Comparison of ENCODE assay signal across 8 mouse cellular contexts in genomic region chr11:69994401-69995090, GRCm38 (mm10). TPM values are rescaled to one million over a fixed set of nuclear protein-coding genes. Genes with fewer than 3 reads are reported as not detected.
DNase-seq lines count a peak whose midpoint lies in the region; ATAC-seq and TF ChIP-seq lines count a peak whose summit lies in the region.

No protein-coding gene starts in this region.

- H3K4me2 ChIP-seq in intestine, embryonic 14.5 days (ENCODE audit: low read length) = peak overlapping the region; percentile 38; the same call in 1 of the 2 replicates
- no peak overlapping the region for H3K4me2 ChIP-seq in intestine, embryonic 16.5 days (ENCODE audit: low read depth, low read length)
- peak overlapping the region; percentile 67; the same call in 1 of the 2 replicates for H3K4me2 ChIP-seq in forebrain, embryonic 13.5 days
- peak overlapping the region; percentile 91 for H3K4me2 ChIP-seq in liver, embryonic 16.5 days (ENCODE audit: low read depth, low read length)

- H3K4me3 ChIP-seq in intestine, embryonic 14.5 days (ENCODE audit: low read depth, low read length) = 0 out of 2 replicates have a peak overlapping the region, but pooled peaks have one; percentile 77
- no peak overlapping the region for H3K4me3 ChIP-seq in intestine, embryonic 16.5 days (ENCODE audit: low read length)
- peak overlapping the region in 1 of 2 experiments; percentile 22; a peak in 1 of 4 replicates for H3K4me3 ChIP-seq in MEL (ENCODE audit: control insufficient read depth in 1 of 2, insufficient read depth in 1 of 2, low read depth in 2 of 2, low read length in 2 of 2)
- H3K4me3 ChIP-seq in forebrain, embryonic 13.5 days = peak overlapping the region; percentile 4; the same call in 1 of the 2 replicates
- peak overlapping the region; percentile 98 for H3K4me3 ChIP-seq in liver, embryonic 16.5 days (ENCODE audit: low read depth, low read length)

- TF ChIP-seq RAD21 in MEL (IDR thresholded peaks at IDR 0.05; ENCODE audit: low read depth, low read length) = no peak

- peaks cover 45% of the 10 kb centered on the region for H3K36me3 ChIP-seq in intestine, embryonic 14.5 days (ENCODE audit: control insufficient read depth, insufficient read depth, low read length)
- peaks cover 23% of the 10 kb centered on the region for H3K36me3 ChIP-seq in intestine, embryonic 16.5 days (ENCODE audit: control insufficient read depth, insufficient read depth, low read length)
- H3K36me3 ChIP-seq in MEL (ENCODE audit: control insufficient read depth in 1 of 2, insufficient read depth in 2 of 2, low read length in 2 of 2) = peaks cover 7 to 39% of the 10 kb centered on the region in 2 experiments
- peaks cover 44% of the 10 kb centered on the region for H3K36me3 ChIP-seq in forebrain, embryonic 13.5 days (ENCODE audit: poor library complexity, severe bottlenecking)
- H3K36me3 ChIP-seq in liver, embryonic 16.5 days (ENCODE audit: control insufficient read depth, insufficient read depth) = peaks cover 29% of the 10 kb centered on the region

- TF ChIP-seq EP300 in MEL (IDR thresholded peaks at IDR 0.05; ENCODE audit: low read depth in 1 of 2, low read length in 2 of 2) = no peak

- TF ChIP-seq POLR2A in MEL (IDR thresholded peaks at IDR 0.05; ENCODE audit: control insufficient read depth in 1 of 2, insufficient read depth in 1 of 2, low read depth in 1 of 2, low read length in 2 of 2, poor library complexity in 1 of 2) = no peak

- H3K4me1 ChIP-seq in intestine, embryonic 14.5 days (replicated peaks; ENCODE audit: control insufficient read depth, insufficient read depth, low read length) = peaks cover 21% of the 10 kb centered on the region
- peaks cover 20% of the 10 kb centered on the region for H3K4me1 ChIP-seq in intestine, embryonic 16.5 days (ENCODE audit: control insufficient read depth, insufficient read depth, low read length)
- peaks cover 8 to 34% of the 10 kb centered on the region in 2 experiments for H3K4me1 ChIP-seq in MEL (ENCODE audit: control insufficient read depth in 1 of 2, insufficient read depth in 2 of 2, low read length in 2 of 2)
- peaks cover 41% of the 10 kb centered on the region for H3K4me1 ChIP-seq in forebrain, embryonic 13.5 days
- peaks cover 45% of the 10 kb centered on the region for H3K4me1 ChIP-seq in liver, embryonic 16.5 days (ENCODE audit: control insufficient read depth, low read depth, low read length)

- H3K27me3 ChIP-seq in intestine, embryonic 14.5 days (replicated peaks; ENCODE audit: control insufficient read depth, insufficient read depth, low read length) = no peaks in the 10 kb centered on the region
- H3K27me3 ChIP-seq in intestine, embryonic 16.5 days (replicated peaks; ENCODE audit: control insufficient read depth, insufficient read depth, low read length) = no peaks in the 10 kb centered on the region
- no peaks in the 10 kb centered on the region for H3K27me3 ChIP-seq in MEL (ENCODE audit: control insufficient read depth in 1 of 2, insufficient read depth in 2 of 2, low read length in 2 of 2)
- no peaks in the 10 kb centered on the region for H3K27me3 ChIP-seq in forebrain, embryonic 13.5 days
- H3K27me3 ChIP-seq in liver, embryonic 16.5 days (ENCODE audit: control insufficient read depth, insufficient read depth, low read depth, low read length) = no peaks in the 10 kb centered on the region

- H3K9me3 ChIP-seq in intestine, embryonic 14.5 days (ENCODE audit: control insufficient read depth, low read length) = no peaks in the 10 kb centered on the region
- no peaks in the 10 kb centered on the region for H3K9me3 ChIP-seq in intestine, embryonic 16.5 days (ENCODE audit: control insufficient read depth, low read length)
- no peaks in the 10 kb centered on the region for H3K9me3 ChIP-seq in MEL (replicated peaks; ENCODE audit: insufficient read depth, low read length)
- no peaks in the 10 kb centered on the region for H3K9me3 ChIP-seq in forebrain, embryonic 13.5 days (replicated peaks)
- no peaks in the 10 kb centered on the region for H3K9me3 ChIP-seq in liver, embryonic 16.5 days (replicated peaks; ENCODE audit: control insufficient read depth, low read length)

- WGBS in intestine, embryonic 14.5 days = 84% methylated on average over 11 of the region's 11 CpGs
- 85% methylated on average over 11 of the region's 11 CpGs for WGBS in intestine, embryonic 16.5 days
- WGBS in forebrain, embryonic 13.5 days = 88% methylated on average over 11 of the region's 11 CpGs
- WGBS in liver, embryonic 16.5 days (ENCODE audit: insufficient replicate concordance) = 83% methylated on average over 11 of the region's 11 CpGs

- peak in 1 of 3 experiments; percentile 4; a peak in 1 of 6 replicates for TF ChIP-seq CTCF in MEL (IDR thresholded peaks at IDR 0.05 in 2 of 3, conservative IDR thresholded peaks at IDR 0.05 in 1 of 3; ENCODE audit: control insufficient read depth in 1 of 3, insufficient read depth in 1 of 3, low read depth in 2 of 3, low read length in 3 of 3, poor library complexity in 1 of 3, severe bottlenecking in 1 of 3)

- DNase-seq in intestine, embryonic 14.5 days (ENCODE audit: low spot score) = no peak
- no peak for DNase-seq in MEL (ENCODE audit: low read depth, low spot score)
- no peak for DNase-seq in B cell, adult 2 months
- DNase-seq in urinary bladder, postnatal 10 days (ENCODE audit: low spot score) = no peak
- no peak for DNase-seq in right cerebral cortex, postnatal 10 days (ENCODE audit: low spot score in 2 of 2)

- peaks cover 31% of the 10 kb centered on the region for H3K79me2 ChIP-seq in MEL (ENCODE audit: control insufficient read depth, insufficient read depth, low read length, poor library complexity)

- ATAC-seq in intestine, embryonic 14.5 days (replicated peaks; ENCODE audit: low FRiP score, low TSS enrichment, low read depth) = no peak
- no peak for ATAC-seq in intestine, embryonic 16.5 days
- ATAC-seq in forebrain, embryonic 13.5 days = no peak
- no peak for ATAC-seq in liver, embryonic 16.5 days (ENCODE audit: low read depth)

- no peak overlapping the region; the same call in 1 of the 2 replicates for H3K27ac ChIP-seq in intestine, embryonic 14.5 days (ENCODE audit: low read depth)
- no peak overlapping the region for H3K27ac ChIP-seq in intestine, embryonic 16.5 days (ENCODE audit: low read length)
- no peak overlapping the region for H3K27ac ChIP-seq in MEL (ENCODE audit: control insufficient read depth, low read depth, low read length)
- H3K27ac ChIP-seq in forebrain, embryonic 13.5 days = no peak overlapping the region
- peak overlapping the region; percentile 5 for H3K27ac ChIP-seq in liver, embryonic 16.5 days (ENCODE audit: low read length)

- H3K9ac ChIP-seq in intestine, embryonic 14.5 days (ENCODE audit: low read length) = no peak overlapping the region
- no peak overlapping the region for H3K9ac ChIP-seq in intestine, embryonic 16.5 days (ENCODE audit: low read depth, low read length)
- no peak overlapping the region for H3K9ac ChIP-seq in MEL (ENCODE audit: control insufficient read depth, low read depth, low read length, poor library complexity, severe bottlenecking)
- no peak overlapping the region for H3K9ac ChIP-seq in forebrain, embryonic 13.5 days
- H3K9ac ChIP-seq in liver, embryonic 16.5 days (ENCODE audit: low read depth, low read length) = no peak overlapping the region

RNA-seq across cellular contexts. Expression of gene Phf23, which starts 1.0 kb away (rescaled TPM):
- polyA plus RNA-seq in intestine, embryonic 14.5 days (2014; fragmentation: Nextera tagmentation; extraction: Ambion mirVana) = 37.6 and 43.9 TPM in 2 replicates
- polyA plus RNA-seq in intestine, embryonic 16.5 days (2015; fragmentation: Nextera tagmentation; extraction: Ambion mirVana) = 49.7 and 53.1 TPM in 2 replicates
- total RNA-seq in MEL (2012; rRNA removed) = 88.2 and 112 TPM in 2 replicates
- polyA plus RNA-seq in MEL (2012; ENCODE audit: insufficient read depth in 1 of 2, insufficient read length in 2 of 2, low read depth in 1 of 2, low replicate concordance in 2 of 2, missing spikeins in 1 of 2) = 100 to 1,000 TPM in 1 of 2 experiments, not detected in 1; 108 TPM
- 78.5 and 79.9 TPM in 2 replicates for polyA plus RNA-seq in forebrain, embryonic 13.5 days (2015; fragmentation: Nextera tagmentation; extraction: Ambion mirVana)
- polyA plus RNA-seq in liver, embryonic 16.5 days (2015; fragmentation: Nextera tagmentation; extraction: Ambion mirVana) = 17.5 and 18.2 TPM in 2 replicates

RNA-seq across cellular contexts. Expression of gene Gabarap, which starts 3.6 kb away (rescaled TPM):
- polyA plus RNA-seq in intestine, embryonic 14.5 days (2014; fragmentation: Nextera tagmentation; extraction: Ambion mirVana) = 481 and 495 TPM in 2 replicates
- 639 and 679 TPM in 2 replicates for polyA plus RNA-seq in intestine, embryonic 16.5 days (2015; fragmentation: Nextera tagmentation; extraction: Ambion mirVana)
- 105 and 132 TPM in 2 replicates for total RNA-seq in MEL (2012; rRNA removed)
- 100 to 1,000 TPM in 1 of 2 experiments, not detected in 1; 241 TPM for polyA plus RNA-seq in MEL (2012; ENCODE audit: insufficient read depth in 1 of 2, insufficient read length in 2 of 2, low read depth in 1 of 2, low replicate concordance in 2 of 2, missing spikeins in 1 of 2)
- 598 and 670 TPM in 2 replicates for polyA plus RNA-seq in forebrain, embryonic 13.5 days (2015; fragmentation: Nextera tagmentation; extraction: Ambion mirVana)
- polyA plus RNA-seq in liver, embryonic 16.5 days (2015; fragmentation: Nextera tagmentation; extraction: Ambion mirVana) = 255 and 280 TPM in 2 replicates

RNA-seq across cellular contexts. Expression of gene Dvl2, which starts 5.8 kb away (rescaled TPM):
- polyA plus RNA-seq in intestine, embryonic 14.5 days (2014; fragmentation: Nextera tagmentation; extraction: Ambion mirVana) = 32.0 and 32.6 TPM in 2 replicates
- 23.8 and 26.0 TPM in 2 replicates for polyA plus RNA-seq in intestine, embryonic 16.5 days (2015; fragmentation: Nextera tagmentation; extraction: Ambion mirVana)
- 40.1 and 41.9 TPM in 2 replicates for total RNA-seq in MEL (2012; rRNA removed)
- polyA plus RNA-seq in MEL (2012; ENCODE audit: insufficient read depth in 1 of 2, insufficient read length in 2 of 2, low read depth in 1 of 2, low replicate concordance in 2 of 2, missing spikeins in 1 of 2) = 10 to 100 TPM in 1 of 2 experiments, not detected in 1; 38.5 TPM
- polyA plus RNA-seq in forebrain, embryonic 13.5 days (2015; fragmentation: Nextera tagmentation; extraction: Ambion mirVana) = 31.8 and 35.4 TPM in 2 replicates
- 4.4 and 5.1 TPM in 2 replicates for polyA plus RNA-seq in liver, embryonic 16.5 days (2015; fragmentation: Nextera tagmentation; extraction: Ambion mirVana)

RNA-seq across cellular contexts. Expression of gene Elp5, which starts 12.2 kb away (rescaled TPM):
- 104 and 119 TPM in 2 replicates for polyA plus RNA-seq in intestine, embryonic 14.5 days (2014; fragmentation: Nextera tagmentation; extraction: Ambion mirVana)
- polyA plus RNA-seq in intestine, embryonic 16.5 days (2015; fragmentation: Nextera tagmentation; extraction: Ambion mirVana) = 92.6 and 106 TPM in 2 replicates
- 170 and 189 TPM in 2 replicates for total RNA-seq in MEL (2012; rRNA removed)
- polyA plus RNA-seq in MEL (2012; ENCODE audit: insufficient read depth in 1 of 2, insufficient read length in 2 of 2, low read depth in 1 of 2, low replicate concordance in 2 of 2, missing spikeins in 1 of 2) = 100 to 1,000 TPM in 1 of 2 experiments, not detected in 1; 222 TPM
- polyA plus RNA-seq in forebrain, embryonic 13.5 days (2015; fragmentation: Nextera tagmentation; extraction: Ambion mirVana) = 157 and 164 TPM in 2 replicates
- polyA plus RNA-seq in liver, embryonic 16.5 days (2015; fragmentation: Nextera tagmentation; extraction: Ambion mirVana) = 55.1 and 57.2 TPM in 2 replicates

RNA-seq across cellular contexts. Expression of gene Ctdnep1, which starts 13.6 kb away (rescaled TPM):
- polyA plus RNA-seq in intestine, embryonic 14.5 days (2014; fragmentation: Nextera tagmentation; extraction: Ambion mirVana) = 28.6 and 29.3 TPM in 2 replicates
- polyA plus RNA-seq in intestine, embryonic 16.5 days (2015; fragmentation: Nextera tagmentation; extraction: Ambion mirVana) = 20.7 and 20.9 TPM in 2 replicates
- 47.3 and 49.6 TPM in 2 replicates for total RNA-seq in MEL (2012; rRNA removed)
- polyA plus RNA-seq in MEL (2012; ENCODE audit: insufficient read depth in 1 of 2, insufficient read length in 2 of 2, low read depth in 1 of 2, low replicate concordance in 2 of 2, missing spikeins in 1 of 2) = 100 to 1,000 TPM in 1 of 2 experiments, not detected in 1; 133 TPM
- 21.1 and 24.3 TPM in 2 replicates for polyA plus RNA-seq in forebrain, embryonic 13.5 days (2015; fragmentation: Nextera tagmentation; extraction: Ambion mirVana)
- 7.1 and 7.3 TPM in 2 replicates for polyA plus RNA-seq in liver, embryonic 16.5 days (2015; fragmentation: Nextera tagmentation; extraction: Ambion mirVana)
